Mouse (Mus musculus) A20 (cell line): ENCODE measurements around the gene Pde8a.

ENCODE experiments used
- DNase-seq: peaks from one replicate; pipeline ENCODE4 v3.0.0-alpha.2; 2011; ENCODE audit warnings: low read depth, low spot score

The Pde8a gene

DNA sequence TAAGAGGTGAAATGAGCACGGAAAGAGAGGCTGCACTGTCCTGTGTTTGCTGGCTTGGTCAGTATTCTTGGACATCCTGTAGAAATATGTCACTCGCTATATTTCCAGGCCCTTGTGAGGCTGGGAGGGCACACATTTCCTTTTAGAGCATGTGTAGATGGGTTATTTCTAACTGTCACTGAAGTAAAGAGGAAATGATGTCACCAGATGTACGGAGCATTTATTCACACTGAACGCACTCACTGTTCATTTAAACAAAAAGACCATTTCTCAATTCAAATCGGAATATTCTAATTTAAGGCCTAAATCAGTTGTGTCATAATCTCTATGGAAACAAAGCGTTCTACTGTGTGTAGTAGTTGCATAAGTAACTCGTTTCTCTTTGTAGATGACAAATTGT, 48.2 kb downstream of the Pde8a start:
- no peak for DNase-seq

DNA sequence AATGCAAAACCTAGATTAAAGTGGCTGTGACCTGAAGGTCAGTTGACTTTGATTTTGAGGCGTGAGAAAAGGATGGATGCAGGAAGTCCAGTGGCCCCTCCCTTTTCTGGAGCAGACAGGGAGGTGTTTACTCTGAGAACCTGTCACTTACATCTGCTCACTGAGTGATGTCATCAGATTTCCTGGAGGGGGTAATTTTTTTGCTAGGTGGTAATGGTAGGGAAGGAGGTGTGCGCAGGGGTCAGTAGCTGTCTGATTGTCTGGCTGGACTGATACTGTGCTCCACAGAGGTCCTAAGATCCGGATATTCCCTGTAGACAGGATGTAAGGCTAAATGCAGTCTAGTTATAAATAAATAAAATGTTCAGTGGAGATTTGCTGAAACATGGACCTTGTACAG, 59.5 kb downstream of the Pde8a start:
- DNase-seq, result no peak

DNA sequence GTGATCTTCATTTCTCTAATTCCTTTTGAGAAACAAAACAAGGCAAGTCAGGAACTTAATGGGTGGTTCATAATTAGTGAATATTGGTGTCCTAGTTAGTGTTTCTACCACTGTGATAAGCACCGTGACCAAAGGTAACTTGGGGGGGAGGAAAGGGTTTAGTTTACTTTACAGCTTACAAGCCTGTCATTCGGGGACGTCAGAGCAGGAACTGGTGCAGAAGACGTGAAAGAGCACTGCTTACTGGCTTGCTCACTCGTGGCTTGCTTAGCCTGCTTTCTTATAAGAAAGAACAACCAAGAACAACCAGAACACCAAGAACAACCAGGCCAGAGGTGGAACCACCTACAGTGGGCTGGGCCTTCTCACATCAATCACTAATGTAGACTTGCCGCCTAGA, 65.6 kb downstream of the Pde8a start:
- no peak for DNase-seq

DNA sequence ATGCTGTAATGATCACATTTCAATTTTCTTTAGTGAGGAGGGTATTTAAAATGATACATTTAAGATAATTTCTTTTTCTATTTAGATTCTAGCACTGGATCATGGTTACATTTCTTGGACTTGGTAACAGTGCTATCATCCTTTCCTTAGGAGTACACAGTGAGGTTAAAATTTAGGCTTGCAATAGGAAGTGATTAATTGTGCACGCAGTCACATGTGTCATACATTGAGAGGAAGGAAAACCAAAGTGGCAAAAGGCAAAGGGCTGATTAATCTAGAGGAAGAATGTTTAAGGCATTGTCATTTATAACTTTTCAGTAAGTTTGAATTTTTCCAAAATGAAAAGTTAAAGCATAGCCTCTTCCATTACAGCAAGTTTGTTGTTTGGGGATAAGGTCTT, 67.8 kb downstream of the Pde8a start:
- DNase-seq, result no peak

DNA sequence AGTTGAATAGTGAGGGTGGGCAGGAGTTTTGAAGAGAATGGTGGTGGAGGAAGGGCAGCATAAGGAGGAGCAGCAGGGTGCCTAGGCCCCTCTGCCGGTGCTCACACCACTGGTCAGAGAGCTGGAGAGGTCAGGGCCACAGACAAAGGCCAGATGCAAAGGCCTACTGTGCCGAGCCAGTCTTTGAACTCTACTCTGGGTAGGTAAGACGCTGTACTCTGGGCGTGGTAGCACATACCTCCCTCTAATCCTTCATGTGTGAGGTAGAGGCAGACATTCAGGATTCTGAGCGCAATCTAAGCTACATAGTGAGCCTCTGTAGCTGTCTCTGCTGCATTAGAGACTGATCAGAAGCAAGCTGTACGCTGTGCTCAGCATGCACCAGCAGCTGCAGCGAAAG, 73.1 kb downstream of the Pde8a start:
- no peak for DNase-seq

DNA sequence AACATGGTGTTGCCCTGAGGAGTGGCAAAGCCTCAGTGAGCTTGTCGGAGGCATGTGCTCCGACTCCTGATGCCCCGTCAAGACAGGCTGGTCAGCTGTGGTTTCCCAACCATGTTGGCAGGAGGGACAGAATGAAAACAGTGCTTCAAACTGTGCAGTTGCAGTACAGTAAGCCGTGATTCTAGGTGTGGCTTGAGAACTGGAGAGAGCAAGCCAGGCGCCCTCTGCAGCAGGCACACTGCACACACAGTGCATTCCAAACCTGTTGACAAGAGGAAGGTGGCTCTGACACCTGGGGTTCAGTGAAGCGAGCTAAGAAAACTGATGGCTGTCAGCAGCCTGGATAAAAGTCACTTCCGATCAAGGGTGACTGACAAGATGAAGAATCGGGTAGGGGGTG, 73.5 kb downstream of the Pde8a start:
- DNase-seq, result peak; percentile 21

DNA sequence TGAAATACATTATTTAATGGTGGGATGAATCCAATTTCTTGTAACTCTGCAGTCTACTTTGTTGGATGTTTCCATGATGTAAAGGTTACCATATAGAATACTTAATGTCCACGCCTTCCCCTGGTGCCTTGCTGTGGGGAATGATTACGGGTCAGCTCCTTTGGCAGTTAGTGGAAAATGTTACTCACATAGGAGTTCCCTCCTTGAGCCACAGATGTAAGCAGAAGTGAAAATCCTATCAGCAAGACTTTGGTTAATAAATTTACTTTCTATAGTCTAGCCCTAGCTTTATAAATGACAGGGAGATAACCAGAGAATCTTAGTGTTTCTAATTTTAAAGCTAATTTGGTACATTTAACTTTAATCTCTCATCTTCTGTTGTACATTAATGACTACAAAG, 81.8 kb downstream of the Pde8a start:
- no peak for DNase-seq

DNA sequence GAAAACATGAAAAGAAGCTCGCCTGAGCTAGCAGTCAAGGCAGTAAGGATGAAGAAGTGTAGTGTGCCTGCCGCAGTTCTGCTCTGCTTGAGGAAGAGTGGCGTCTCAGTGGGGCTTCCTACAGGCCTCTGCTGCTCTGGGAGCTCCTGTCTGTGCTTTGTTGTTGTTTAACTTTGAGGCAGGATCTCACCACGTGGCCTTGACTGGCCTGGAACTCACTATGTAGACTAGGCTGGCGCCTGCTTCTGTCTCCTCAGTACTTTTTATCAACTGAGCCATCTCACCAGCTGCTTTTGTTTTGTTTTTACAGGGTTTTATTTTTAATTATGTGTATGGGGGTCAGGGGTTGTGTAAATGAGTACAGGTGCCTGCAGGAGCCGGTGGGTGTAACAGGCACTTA, 84.8 kb downstream of the Pde8a start:
- no peak for DNase-seq

DNA sequence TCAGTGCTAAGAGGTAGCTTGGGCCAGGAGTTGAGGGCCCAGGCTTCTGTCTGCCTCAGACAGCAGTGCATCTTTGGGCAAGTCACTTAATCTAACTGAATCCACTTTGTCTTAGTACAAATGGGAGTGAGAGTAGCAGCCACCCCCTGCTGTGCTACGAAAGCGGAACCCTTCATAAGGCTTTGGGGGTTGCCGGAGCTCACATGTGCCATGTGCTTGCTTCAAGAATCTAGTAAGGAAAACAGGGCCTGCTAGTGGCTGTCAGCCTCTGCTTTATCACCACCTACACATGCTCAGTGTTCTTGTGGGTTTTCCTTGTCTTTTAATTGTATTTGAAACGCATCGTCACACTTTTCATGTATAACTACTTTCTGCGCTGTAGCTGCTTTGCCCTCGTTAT, 87.9 kb downstream of the Pde8a start:
- DNase-seq, result peak; percentile 32

DNA sequence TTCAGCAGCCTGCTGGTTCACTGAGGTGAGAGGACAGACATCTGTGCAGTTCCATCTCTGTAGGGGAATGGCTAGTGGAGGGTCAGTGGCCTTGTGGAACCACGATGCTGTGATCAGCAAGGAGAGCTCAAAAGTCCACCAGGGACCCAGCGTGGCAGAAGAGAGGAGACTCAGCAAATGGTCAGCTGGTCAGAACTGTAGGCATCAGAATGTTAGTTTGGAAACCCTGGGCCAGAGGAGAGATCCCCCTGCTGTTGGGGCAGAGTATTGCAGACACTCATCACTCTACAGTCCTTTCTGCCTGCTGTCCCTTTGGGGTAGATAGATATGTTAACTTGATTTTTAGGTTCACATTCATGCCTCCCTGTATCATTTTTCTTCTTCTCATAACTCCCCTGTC, 90.3 kb downstream of the Pde8a start:
- peak; percentile 20 for DNase-seq

DNA sequence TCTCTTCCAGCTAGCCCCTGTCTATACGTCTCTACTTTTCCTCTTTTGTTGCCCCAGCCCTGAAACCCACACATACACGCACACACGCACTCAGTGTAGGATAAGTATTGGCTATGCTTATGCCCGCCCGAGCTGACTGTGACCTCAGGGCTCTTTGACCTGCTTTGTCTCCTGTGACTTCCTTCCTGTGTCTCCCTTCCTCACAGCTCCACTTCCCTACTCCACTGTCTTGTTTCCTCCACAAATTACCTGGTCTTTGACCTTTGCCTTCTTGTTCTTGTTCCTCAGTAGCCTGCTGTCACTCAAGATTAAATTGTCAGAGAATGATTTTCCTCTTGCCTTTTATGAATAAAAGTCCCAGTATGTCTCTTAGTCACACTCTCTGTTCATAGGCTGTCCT, 90.7 kb downstream of the Pde8a start:
- no peak for DNase-seq

DNA sequence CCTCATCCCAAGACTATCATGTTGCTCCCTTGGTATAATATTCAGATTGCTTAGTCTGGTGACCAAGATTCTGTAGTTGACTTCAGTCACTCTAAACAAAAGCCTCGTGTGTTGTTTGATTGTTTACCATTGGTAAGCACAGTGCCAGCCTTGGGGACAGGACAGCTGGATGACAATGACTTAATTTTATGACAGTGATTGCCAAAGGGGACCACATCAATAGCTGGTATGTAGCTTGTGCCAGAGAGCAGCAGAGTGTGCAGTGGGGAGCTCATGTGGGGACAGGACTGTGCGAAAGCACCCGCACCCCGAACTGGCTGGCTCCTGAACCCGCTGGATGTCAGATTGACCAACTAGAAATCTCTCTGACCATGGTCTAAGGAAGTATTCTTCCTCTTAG, 91.3 kb downstream of the Pde8a start:
- no peak for DNase-seq

DNA sequence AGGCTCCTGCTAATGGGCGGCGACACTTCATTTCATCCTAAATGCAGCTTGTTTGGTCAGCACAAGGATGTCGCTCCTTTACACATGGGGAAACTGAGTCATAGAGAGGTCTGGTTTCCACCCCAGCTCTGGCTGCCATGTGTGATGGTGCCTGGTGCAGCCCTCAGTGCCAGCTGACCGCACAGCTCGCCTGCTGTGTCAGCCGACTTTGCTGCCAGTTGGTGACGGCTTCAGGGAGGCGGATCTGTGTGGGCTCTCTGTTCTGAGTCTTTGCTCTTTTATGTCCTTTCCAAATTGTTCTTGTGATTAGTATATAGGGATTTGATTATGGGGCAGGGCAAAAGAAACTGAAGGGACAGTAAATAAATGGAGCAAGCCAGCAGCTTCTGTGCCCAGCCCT, 94.3 kb downstream of the Pde8a start:
- no peak for DNase-seq

DNA sequence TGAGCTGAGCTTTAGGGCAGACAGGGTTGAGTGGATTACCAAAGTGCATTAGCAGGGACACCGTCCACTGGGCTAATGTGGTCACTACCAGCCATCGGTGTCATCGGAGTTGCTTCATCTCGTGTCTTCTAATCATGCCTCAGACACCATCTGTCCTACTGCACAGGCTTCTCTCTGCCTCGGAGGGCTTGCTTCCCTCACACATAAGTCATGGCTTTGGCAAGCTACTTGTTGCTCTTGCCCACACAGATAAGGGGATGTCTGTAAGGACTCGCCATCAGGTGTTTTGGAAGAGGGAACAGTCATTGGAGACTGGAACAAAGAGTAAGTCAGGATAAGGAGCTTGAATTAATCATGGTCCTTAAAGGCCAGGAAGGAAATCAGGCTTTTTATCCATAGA, 95.9 kb downstream of the Pde8a start:
- DNase-seq, result no peak

DNA sequence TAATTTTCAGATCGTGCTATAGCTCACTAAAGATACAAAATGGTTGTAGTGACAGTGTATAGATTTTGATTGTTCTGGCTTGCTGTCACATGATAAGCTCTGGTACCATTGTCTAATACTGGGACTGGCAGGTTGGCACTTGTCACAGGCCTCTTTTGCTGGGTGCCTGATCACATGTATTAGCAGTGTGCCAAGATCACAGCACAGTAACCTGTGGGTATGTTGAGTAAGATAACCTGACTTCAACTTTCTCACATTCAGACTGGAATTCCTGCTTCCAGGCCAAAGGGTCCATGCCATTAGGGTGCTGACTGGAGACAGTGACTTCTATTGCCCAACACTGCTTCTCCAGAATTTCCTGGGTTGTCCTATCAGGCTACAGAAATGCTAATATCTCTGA, 97.7 kb downstream of the Pde8a start:
- DNase-seq, result no peak

DNA sequence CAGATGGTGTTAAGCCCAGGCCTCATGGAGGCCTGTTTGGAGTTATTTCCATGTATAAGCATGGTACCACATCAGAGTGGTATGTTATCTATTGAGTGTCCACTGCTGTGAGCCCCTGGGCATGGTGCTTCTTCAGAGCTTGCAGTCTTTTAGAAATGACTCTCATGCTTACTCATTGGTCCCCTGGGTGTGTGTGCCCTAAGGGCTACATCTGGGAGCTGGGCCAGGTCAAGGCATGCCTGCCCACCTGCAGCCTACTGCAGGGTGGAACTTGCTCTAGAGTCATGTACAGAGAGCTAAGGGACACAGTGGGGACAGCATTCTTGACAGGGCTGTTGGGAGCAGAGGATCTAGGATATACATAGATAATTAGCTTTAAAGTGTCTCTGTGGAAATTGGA, 98.2 kb downstream of the Pde8a start:
- no peak for DNase-seq

DNA sequence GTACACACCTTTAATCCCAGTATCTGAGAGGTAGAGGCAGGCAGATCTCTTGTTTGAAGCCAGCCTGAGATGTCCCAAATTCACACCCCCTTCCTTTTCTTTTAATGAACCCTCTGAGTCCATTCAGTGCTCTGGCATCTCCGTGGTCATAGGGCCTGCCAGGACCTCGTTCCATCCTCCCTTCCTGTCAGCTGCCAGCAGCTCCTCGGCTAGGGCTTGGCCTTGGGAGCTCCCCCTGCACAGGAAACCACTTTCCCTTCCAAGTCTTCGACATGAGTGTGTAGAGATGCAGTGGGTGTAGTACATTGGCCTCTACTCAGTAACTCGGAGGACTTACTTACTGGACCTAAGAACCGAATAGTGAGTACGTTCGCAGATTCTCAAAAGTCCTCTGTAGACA, 102.2 kb downstream of the Pde8a start:
- no peak for DNase-seq

DNA sequence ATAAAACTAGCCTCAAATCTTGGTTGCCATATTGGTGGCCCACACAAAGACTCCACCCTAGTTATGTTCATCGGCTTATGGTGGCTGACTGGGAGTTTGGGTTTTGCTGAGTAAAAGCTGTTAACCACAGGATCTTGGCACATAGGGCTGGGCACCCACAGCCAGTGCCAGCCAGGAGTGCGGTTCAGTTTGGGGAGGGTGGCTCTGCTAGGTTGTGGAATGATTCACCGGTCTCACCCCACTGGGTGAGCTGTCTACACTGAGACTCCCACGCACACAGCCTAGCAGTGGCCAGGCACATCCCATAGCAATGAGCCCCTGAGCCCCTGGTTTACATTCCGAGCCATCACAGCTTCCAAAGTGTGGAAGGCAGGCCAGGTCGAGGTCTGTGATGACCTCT, 106.4 kb downstream of the Pde8a start:
- DNase-seq, result no peak

DNA sequence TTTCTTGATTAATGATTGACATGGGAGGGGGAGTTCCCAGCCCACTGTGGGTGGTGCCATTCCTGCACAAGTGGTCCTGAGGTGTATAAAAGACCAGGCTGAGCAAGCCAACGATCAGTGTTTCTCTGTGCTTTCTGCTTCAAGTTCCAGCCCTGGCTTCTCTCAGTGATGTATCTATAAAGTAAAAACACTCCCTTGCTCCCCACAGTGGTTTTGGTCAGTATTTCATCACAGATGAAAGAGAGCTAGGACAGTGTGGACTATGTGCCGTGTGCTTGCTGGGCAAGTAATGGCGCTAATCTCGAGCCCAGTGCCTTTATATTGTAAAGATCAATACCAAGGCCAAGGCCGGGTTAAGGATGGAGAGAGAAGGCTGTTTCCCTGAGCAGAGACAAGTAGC, 108.4 kb downstream of the Pde8a start:
- DNase-seq, result no peak

DNA sequence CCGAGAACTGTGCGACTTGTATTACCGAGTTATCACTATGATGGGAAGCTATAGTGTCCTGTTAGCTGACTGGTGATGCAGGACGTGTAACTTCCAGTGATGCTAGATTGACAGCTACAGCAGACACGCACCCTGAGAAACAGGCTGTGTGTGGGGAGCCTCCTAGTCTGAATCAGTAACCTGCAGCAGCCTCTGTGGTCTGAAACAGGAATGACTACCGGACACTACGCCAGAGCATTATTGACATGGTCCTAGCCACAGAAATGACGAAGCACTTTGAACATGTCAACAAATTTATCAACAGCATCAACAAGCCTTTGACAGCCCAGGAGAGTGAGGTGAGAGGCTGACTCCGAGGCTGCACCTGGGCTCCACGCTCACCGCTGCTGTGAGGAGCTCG, 112.6 kb downstream of the Pde8a start:
- DNase-seq, result no peak

DNA sequence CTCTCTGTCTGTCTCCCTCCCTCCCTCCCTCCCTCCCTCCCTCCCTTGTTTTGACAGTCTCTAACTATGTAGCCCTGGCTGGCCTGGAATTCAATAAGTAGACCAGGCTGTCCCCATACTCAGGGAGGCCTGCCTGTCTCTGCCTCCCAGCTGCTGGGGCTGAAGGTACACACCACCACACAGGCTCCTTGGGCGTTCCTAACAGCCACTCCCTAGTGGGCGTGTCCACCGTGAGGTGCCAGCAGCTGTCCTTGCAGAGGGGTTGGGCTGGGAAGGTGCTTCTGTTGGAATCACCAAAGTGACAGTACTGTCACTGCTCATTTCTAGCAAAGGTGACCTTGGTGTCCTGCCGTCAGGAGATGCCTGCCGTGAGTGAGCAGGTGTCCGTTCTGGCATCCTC, 113.5 kb downstream of the Pde8a start:
- DNase-seq, result no peak

DNA sequence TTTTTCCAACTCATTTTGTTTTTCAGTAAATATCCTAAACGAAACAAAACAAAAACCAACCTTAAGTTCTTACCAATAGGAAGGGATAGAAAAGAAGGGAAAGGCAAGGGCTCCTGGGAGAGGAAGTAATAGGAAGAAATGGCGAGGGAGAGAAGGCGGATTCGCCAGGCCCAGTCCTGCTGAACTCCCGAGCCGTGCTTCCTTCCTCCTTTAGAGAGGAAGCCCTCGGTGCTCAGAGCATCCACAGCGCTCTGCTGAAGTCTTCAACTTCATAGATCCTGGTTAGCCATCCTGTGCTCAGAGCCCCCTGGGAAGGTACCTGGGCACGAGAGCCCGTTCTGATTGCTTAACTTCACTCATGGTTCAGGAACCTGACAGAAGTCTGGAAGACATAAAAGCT, 114.3 kb downstream of the Pde8a start:
- no peak for DNase-seq

DNA sequence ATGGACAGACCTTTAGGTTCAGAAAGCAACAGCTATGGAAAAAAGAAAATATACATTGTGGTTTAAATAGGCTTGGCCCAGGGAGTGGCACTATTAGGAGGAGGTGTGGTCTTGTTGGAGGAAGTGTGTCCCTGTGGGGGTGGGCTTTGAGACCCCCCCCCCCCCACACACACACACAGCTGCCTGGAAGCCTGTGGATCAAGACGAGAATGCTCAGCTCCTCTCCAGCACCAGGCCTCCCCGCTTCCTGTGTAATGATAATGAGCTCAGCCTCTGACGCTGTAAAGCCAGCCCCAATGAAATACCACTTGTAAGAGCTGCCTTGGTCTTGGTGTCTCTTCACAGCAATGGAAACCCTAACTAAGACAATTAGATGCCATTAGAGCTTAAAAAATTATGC, 117.4 kb downstream of the Pde8a start:
- no peak for DNase-seq

DNA sequence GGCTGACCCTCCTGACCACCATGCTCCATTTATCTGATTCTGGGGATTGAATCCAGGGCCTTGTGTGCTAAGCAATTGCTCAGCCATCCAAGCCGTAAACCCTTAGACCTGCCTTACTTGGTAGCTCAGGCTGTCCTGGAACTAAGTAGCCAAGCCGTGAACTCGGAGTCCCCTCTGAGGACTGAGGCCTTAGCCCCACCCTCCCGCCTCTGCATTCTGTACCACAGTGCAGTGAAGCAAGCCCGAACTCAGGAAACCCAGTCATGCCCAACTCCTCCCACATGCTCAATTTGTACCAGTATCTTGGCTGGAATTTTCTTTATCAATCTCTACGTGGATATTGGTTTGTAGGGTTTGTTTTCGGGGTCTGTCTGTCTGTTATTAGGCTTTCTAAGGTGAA, 118.5 kb downstream of the Pde8a start:
- no peak for DNase-seq
